Mouse (Mus musculus): ENCODE data around the gene Thrb.

- TF ChIP-seq CTCF (IDR thresholded peaks at IDR 0.05; ENCODE audit: extremely low read depth, insufficient read depth, insufficient read length, insufficient replicate concordance) (no peak), POLR2A (IDR thresholded peaks at IDR 0.05; ENCODE audit: low read depth, low read length) (no peak)
These were observed 225.3 kb downstream of the Thrb start for GRCm38 (mm10) chr14:17885320-17885719.
